Mouse (Mus musculus) left cerebral cortex, adult 9 months (tissue): Measurements from ENCODE around the gene Hist2h2aa1.
A peak's percentile ranks its signal among the peaks of the same experiment; 100 is the strongest.
"Not testable (repeated sequence)": the region's sequence is repeated elsewhere in the genome, so short reads cannot be mapped to it uniquely, and the experiment has no call there.

ENCODE experiments used
- DNase-seq, 2 experiments: peaks; one replicate each; pipeline ENCODE4 v3.0.0; 2022; ENCODE audit warnings: low spot score in 2 of 2

The Hist2h2aa1 gene

GRCm38 (mm10) chr3:96245003-96245886, at the start of gene Hist2h2aa1:
Gene Hist2h2aa1, plus strand, starts transcription at chr3:96245497.
- DNase-seq = peak; percentile 76 to 90

DNA sequence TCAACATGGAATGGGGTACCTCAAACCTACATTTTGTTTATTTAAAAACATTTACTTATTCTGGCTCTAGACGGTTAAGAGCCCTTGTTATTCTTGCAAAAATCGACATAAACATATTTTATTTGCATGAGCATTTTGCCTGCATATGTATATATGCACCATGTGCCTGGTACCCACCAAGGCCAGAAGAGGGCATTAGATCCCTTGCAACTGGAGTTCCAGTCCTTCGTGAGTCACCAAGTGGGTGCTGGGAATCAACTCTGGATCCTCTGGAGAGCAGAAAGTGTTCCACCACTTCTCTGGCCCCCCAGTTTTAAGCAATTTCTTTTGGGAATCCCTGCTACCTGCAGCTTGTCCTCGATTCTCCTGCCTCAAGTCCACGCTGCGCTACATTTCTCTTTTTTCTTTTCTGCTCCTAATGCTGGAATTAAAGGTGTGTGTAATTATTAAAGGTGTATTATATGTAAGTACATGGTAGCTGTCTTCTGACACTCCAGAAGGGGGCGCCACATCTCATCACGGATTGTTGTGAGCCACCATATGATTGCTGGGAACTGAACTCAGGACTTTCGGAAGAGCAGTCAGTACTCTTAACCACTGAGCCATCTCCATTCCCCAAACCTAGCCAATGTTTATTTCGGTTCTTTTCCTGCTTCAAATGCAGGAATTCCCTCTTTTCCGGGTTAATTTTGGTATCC, 49.5 kb upstream of the Hist2h2aa1 start:
- no peak for DNase-seq

GRCm38 (mm10) chr3:96196437-96197128, 48.7 kb upstream of the Hist2h2aa1 start:
- DNase-seq = no peak

- DNase-seq = peak; percentile 86 to 94
Measured at GRCm38 (mm10) chr3:96197129-96197749, 48.1 kb upstream of the Hist2h2aa1 start.

GRCm38 (mm10) chr3:96198181-96198580, 47.1 kb upstream of the Hist2h2aa1 start:
- no peak for DNase-seq

DNA sequence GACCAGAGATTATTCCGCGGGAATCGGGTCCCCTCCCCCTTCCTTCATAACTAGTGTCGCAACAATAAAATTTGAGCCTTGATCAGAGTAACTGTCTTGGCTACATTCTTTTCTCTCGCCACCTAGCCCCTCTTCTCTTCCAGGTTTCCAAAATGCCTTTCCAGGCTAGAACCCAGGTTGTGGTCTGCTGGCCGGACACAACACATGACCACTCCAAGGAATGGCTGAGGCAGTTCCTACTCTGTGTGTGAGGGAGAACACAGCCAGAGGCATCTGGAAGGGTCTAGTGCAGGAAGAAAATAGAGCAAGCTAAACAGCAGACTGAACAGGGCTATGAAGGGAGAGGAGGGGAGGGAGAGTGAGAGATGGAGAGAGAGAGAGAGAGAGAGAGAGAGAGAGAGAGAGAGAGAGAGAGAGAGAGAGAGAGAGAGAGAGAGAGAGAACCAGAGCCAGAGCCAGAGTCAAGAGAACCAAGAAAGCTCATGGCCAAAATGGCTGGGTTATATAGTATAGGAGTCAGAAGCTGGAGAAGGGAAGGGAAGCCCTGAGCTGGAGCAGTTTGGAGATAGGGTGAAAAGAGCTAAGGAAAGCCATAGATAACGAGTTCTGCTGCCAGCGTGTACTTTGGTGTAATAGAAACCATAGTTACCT, 46.6 kb upstream of the Hist2h2aa1 start:
- DNase-seq = not testable (repeated sequence)

GRCm38 (mm10) chr3:96199731-96200130, 45.6 kb upstream of the Hist2h2aa1 start:
- no peak for DNase-seq

DNA sequence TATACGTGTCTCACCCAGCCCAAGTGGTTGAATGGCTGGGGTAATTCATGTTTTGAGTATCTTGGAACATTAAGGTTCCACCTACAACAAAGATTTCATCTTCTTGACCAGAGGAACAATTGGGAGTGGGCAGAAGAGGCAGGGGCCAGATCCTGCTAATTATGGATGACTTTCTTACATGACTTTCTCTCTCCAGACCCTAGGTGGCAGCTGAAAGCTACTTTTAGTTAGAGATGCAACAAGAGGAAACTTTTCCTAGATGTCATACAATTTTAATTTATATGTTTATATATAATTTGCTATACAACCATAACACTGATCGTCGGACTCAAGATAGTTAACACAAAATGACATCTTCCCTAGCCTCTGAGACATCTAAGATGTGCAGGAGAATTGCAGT, 37.5 kb upstream of the Hist2h2aa1 start:
- DNase-seq = no peak

GRCm38 (mm10) chr3:96209242-96209641, 36.1 kb upstream of the Hist2h2aa1 start:
- no peak for DNase-seq

GRCm38 (mm10) chr3:96219191-96219641, 26.1 kb upstream of the Hist2h2aa1 start:
- peak in 1 of 2 experiments; percentile 45 for DNase-seq

DNA sequence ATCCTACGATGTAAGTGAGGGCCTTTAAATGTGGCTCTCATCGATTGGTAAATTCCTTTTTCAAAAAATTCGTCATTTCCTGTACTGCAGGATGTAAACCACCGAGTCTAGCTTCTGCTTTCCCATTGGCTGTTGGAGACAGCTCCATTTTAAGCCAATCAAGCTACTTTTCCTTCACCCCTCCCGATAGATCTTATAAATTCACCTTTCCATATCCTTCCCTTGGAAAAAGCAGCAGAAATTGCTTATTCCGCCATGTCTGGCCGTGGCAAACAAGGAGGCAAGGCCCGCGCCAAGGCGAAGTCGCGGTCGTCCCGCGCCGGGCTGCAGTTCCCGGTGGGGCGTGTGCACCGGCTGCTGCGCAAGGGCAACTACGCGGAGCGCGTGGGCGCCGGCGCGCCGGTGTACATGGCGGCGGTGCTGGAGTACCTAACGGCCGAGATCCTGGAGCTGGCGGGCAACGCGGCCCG, 25.6 kb upstream of the Hist2h2aa1 start, which contains the start of the genes Bola1 and Hist2h2ab:
Gene Bola1 (minus strand): TSS at position 49 of the 470 bp plus-strand sequence.
Gene Hist2h2ab (plus strand): TSS at position 205 of the 470 bp plus-strand sequence.
- peak; percentile 83 to 87 for DNase-seq

DNA sequence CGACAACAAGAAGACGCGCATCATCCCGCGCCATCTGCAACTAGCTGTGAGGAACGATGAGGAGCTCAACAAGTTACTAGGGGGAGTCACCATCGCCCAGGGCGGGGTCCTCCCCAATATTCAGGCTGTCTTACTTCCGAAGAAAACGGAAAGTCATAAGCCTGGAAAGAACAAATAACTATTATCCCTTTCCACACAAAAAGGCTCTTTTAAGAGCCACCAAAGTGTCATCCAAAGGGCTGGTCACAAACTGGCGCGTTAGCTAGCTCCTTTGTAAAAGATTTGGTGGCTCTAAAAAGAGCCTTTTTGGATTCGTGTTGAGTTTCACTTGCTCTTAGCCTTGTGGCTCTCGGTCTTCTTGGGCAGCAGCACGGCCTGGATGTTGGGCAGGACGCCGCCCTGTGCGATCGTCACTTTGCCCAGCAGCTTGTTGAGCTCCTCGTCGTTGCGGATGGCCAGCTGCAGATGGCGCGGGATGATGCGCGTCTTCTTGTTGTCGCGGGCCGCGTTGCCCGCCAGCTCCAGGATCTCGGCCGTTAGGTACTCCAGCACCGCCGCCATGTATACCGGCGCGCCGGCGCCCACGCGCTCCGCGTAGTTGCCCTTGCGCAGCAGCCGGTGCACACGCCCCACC, 25.0 kb upstream of the Hist2h2aa1 start:
- not testable (repeated sequence) for DNase-seq

DNA sequence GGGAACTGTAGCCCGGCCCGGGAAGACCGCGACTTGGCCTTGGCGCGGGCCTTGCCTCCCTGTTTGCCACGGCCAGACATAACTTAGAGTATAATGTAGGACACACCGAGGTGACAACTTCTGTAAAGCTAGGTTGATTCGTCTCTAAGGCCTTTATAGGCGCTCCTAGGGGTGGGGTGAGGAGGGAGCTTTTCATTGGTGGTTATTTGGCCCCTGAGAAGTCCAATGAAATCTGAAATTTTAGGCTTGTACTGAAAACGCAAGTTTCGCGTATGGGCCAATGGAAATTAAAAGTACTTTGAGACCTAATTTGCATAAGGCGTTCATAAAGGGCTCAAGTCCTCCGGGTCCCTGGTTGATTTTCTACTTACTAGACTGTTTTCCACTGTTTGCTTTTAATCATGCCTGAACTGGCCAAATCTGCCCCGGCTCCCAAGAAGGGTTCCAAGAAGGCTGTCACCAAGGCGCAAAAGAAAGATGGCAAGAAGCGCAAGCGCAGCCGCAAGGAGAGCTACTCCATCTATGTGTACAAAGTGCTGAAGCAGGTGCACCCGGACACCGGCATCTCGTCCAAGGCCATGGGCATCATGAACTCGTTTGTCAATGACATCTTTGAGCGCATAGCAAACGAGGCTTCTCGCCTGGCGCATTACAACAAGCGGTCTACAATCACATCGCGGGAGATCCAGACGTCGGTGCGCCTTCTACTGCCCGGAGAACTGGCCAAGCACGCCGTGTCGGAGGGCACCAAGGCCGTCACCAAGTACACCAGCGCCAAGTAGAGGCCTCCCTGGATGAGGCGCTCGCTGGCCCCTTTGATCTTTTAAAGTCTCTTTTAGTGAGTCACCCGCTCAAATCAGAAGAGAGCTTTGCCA, 24.3 kb upstream of the Hist2h2aa1 start, which contains the start of the genes Hist2h2ac and Hist2h2be:
Gene Hist2h2ac (minus strand): TSS at position 116 of the 875 bp plus-strand sequence.
Gene Hist2h2be (plus strand): TSS at position 355 of the 875 bp plus-strand sequence.
- peak; percentile 89 to 94 for DNase-seq

DNA sequence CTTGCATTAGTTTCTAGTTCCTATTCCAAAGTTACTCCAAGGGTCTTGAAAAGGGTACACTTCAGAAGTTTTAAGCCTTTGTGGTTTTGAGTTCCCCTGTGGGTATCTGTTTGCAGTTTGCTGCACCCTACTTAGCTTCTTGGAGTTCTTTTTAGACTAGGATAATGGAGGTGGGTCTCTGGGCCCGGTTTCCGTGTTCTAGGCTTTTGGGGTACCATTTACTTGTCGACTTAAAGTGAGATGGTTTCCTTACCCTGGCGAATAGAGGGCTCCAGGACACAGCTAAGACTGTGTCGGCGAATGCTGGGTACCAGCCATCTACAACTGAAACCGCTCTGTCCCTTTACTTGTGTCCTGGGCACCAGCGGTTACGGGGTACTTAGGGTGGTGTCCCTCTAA, 23.7 kb upstream of the Hist2h2aa1 start:
- no peak for DNase-seq

DNA sequence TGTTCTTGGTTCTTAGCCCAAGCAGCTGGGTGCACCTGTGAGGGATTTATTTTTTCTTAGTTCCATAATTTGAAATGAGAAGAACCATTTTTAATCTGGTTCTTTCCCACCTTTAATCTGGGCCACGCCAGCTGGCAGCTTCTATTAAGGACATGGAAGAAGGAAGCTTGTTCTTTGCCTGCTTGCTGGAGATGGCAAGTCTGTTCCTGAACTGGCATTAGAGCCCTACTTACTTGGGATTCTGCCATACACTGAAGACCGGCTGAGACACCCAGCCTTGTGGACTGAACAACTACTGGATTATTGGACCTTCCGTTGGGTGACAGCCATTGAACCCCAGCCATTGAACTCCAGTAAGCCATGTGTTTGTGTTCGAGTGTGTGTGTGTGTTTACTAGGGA, 22.5 kb upstream of the Hist2h2aa1 start:
- DNase-seq = no peak

DNA sequence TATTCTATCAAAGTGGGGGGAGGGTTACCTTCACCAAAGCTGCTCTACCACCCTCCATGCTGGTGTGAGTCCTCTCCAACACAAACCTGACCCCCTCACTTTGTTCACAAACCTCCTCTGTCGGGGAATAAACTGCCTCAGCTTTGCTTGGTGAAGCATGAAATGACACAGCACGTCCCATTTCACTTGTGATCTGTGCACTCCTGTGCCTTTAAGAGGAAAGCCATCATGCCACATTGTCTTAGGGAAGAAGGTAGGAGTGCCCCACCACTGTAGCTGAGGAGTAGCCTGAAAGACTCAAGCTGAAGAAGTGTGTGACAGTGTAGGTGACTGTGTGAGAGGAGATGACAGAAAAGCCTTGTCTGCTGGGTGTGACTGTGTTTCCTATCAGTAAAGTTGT, 19.9 kb upstream of the Hist2h2aa1 start:
- DNase-seq = no peak

- DNase-seq = no peak
Measured at GRCm38 (mm10) chr3:96226695-96227648, 18.3 kb upstream of the Hist2h2aa1 start.

DNA sequence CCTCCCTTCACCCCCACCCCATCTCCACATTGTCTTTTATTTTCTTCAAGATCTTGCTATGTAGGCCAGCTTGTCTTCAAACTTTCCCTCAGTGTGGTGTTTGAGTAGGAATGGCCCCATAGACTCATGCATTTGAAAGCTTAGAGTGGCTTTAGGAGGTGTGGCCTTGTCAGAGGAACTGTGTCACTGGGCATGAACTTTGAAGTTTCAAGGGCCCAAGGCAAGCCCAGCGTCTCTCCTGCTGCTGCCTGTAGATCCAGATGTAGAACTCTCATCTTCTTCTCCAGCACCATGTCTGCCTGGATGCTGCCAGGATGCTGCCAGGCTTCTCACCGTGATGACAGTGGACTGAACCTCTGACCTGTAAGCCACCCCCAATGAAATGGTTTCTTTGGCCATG, 16.5 kb upstream of the Hist2h2aa1 start:
- DNase-seq = no peak
